Mouse (Mus musculus) cerebellum, adult 2 months (tissue): ENCODE data around the gene Lin54. TPM values are rescaled to one million over a fixed set of nuclear protein-coding genes. Genes with fewer than 3 reads are reported as not detected.
A peak's percentile ranks its signal among the peaks of the same experiment; 100 is the strongest.

Source experiments
- DNase-seq, 2 experiments: peaks; one replicate each; pipeline ENCODE4 v3.0.0; 2021
- H3K27ac ChIP-seq: fragments of 200-500 bp; 2 replicates; pipeline ENCODE4 v1.5.1; 2012; ENCODE audit warnings: low read length, control low read depth, inconsistent platforms; ENCODE audit not compliant: insufficient read depth
- H3K27me3 ChIP-seq: fragments of 200-500 bp; 2 replicates; pipeline ENCODE4 v1.6.1; 2012; ENCODE audit warnings: inconsistent platforms, mild to moderate bottlenecking, low read length, moderate library complexity; ENCODE audit not compliant: control insufficient read depth, insufficient read depth
- H3K4me1 ChIP-seq: fragments of 200-500 bp; 2 replicates; pipeline ENCODE4 v1.6.1; 2011; ENCODE audit warnings: low read length; ENCODE audit not compliant: control insufficient read depth, insufficient read depth
- H3K4me3 ChIP-seq: fragments of 200-500 bp; replicated peaks from 2 replicates; pipeline ENCODE3; 2011; ENCODE audit warnings: mild to moderate bottlenecking, low read depth, low read length, control low read depth; ENCODE audit not compliant: insufficient read depth
- CTCF ChIP-seq: fragments of 200-500 bp; IDR thresholded peaks from 2 replicates; pipeline ENCODE4 v1.5.1; 2011; ENCODE audit warnings: low read depth, mild to moderate bottlenecking, control low read depth, low read length, moderate library complexity, borderline replicate concordance; ENCODE audit not compliant: insufficient read depth
- POLR2A ChIP-seq: fragments of 200-500 bp; IDR thresholded peaks from 2 replicates; pipeline ENCODE4 v1.6.1; 2011; ENCODE audit warnings: low read length, control low read depth, borderline replicate concordance; ENCODE audit not compliant: insufficient read depth
- WGBS: fragments of 180-500 bp; shearing (Covaris S2); methylation state at CpG from one replicate; pipeline ENCODE4 v1.1.7; 2018; 5-methylcytosine and 5-hydroxymethylcytosine counted together
- polyA plus RNA-seq: library from polyadenylated mRNA; depleted of rRNA; stranded (reverse); fragments of >200 nt; gene quantifications from 2 replicates; pipeline ENCODE4 v1.2.3, GENCODE M21; 2012

Gene Lin54
- polyA plus RNA-seq, 1 experiment: 6.1 TPM

DNA sequence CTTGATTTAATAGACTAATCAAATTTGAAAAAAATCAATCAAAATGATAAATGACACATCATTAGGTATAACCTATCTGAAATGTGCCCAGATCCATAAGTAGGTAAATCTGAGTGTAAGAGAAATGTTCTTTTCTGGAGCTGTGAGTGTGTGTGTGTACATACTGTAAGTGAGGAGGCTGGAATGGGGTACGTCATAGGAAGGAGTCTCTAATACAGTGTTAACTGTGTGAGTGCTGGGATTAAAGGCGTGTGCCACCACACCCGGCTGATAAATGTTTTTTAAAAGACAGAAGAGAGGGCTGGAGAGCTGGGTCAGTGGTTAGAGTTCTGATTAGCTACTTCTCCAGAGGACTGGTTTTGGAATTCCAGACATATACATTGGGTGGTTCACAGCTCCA lies 25.2 kb upstream of the Lin54 start:
- WGBS: 85% methylated on average over 3 of the region's 3 CpGs
- TF ChIP-seq POLR2A (no peak), CTCF (no peak)
- no peak for DNase-seq
- H3K4me3 ChIP-seq: no peak overlapping the region
- no peaks in the 10 kb centered on the region; the same call in 1 of the 2 replicates for H3K4me1 ChIP-seq
- H3K27me3 ChIP-seq: no peaks in the 10 kb centered on the region
- H3K27ac ChIP-seq: no peak overlapping the region

DNA sequence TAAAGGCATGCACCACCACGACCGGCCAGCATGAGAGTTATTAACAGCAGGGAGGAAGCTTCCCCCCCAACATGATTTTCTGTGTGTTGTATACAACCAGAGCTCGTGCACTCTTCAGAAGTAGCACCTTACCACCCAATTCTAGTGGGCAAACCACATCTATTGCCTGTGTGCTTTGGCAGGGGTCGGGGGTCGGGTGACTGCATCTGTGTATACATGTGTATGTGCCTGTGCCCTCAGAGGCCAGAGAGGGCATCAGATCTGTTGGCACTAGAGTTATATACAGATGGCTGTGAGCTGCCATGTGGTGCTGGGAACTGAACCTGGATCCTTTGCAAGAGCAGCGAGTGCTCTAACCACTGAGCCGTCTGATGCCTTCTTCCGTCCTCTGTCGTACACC lies 24.5 kb upstream of the Lin54 start:
- TF ChIP-seq CTCF (no peak), POLR2A (no peak)

GRCm38 (mm10) chr5:100523331-100523730 lies 22.9 kb upstream of the Lin54 start:
- DNase-seq: no peak
- WGBS: 96% methylated on average over 1 of the region's 1 CpGs
- no peaks in the 10 kb centered on the region for H3K27me3 ChIP-seq
- H3K4me3 ChIP-seq: no peak overlapping the region
- no peak overlapping the region for H3K27ac ChIP-seq
- TF ChIP-seq POLR2A (no peak), CTCF (no peak)
- H3K4me1 ChIP-seq: peaks cover 3% of the 10 kb centered on the region; the same call in 1 of the 2 replicates

More for the DNA sequence above, 24.5 kb upstream of the Lin54 start:
- no peak overlapping the region for H3K4me3 ChIP-seq
- H3K27me3 ChIP-seq: no peaks in the 10 kb centered on the region
- WGBS: 94% methylated on average over 9 of the region's 9 CpGs
- no peak overlapping the region for H3K27ac ChIP-seq
- no peaks in the 10 kb centered on the region; the same call in 1 of the 2 replicates for H3K4me1 ChIP-seq
- DNase-seq: no peak

- TF ChIP-seq CTCF (no peak), POLR2A (no peak)
These were observed 19.8 kb upstream of the Lin54 start for GRCm38 (mm10) chr5:100520223-100520622.

GRCm38 (mm10) chr5:100519027-100519411 lies 18.6 kb upstream of the Lin54 start:
- peak overlapping the region; percentile 81 for H3K4me3 ChIP-seq
- no peaks in the 10 kb centered on the region for H3K27me3 ChIP-seq
- TF ChIP-seq CTCF (no peak), POLR2A (no peak)
- H3K4me1 ChIP-seq: peaks cover 3% of the 10 kb centered on the region; the same call in 1 of the 2 replicates
- 5% methylated on average over 5 of the region's 5 CpGs for WGBS
- no peak for DNase-seq
- H3K27ac ChIP-seq: 0 out of 2 replicates have a peak overlapping the region, but pooled peaks have one; percentile 53

More at GRCm38 (mm10) chr5:100520223-100520622, 19.8 kb upstream of the Lin54 start:
- Histone ChIP-seq H3K27ac (no peak overlapping the region), H3K27me3 (no peaks in the 10 kb centered on the region), H3K4me3 (no peak overlapping the region), H3K4me1 (peaks cover 3% of the 10 kb centered on the region; the same call in 1 of the 2 replicates)
- no peak for DNase-seq
- 93% methylated on average over 2 of the region's 2 CpGs for WGBS

DNA sequence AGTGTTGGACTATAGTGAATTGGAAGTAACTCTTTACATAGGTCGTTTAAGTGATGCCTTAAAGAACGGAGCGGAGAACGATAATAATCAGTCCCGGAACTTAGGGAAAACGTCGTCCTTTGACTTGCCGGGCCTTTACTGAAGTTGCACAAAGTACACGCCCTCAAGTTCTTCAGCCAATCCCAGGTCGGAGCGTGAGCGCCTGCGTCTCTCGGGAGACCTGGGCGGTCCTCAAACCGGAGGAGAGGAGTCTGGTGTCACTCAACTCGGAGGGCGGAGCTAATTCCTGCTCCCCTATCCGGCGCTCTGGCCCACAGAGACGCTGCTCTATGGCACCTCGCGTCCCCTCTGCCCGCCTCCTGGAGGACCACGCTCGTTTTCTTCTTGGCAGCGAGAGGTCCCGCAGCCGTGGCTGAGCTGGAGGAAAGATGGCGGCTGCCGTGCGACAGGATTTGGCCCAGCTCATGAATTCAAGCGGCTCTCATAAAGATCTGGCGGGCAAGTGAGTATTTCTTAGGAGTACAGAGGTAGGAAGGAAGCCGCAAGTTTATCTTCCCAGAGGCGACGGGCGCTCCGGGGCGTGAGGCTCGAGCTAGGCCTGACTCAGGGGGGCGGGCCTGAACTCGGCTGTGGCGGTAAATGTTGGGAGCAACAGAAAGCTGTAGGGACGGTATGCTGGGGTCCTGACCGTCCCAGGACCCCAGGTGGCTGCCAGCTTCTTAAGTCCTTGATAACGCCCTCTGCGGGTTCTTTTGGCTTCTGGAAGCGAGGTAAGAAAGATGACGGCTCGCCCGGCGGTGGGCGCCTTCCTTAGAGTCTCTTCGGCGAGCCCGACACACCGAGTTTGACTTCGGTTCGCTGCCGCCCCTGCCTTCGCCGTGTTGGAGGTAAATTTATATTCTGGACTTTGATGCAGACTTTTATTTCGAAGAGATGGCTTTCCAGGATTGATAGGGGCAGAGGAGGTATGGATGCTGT lies 17.9 kb upstream of the Lin54 start, which contains the start of gene Cops4:
Gene Cops4, plus strand, starts transcription at position 261 of the 978 bp plus-strand sequence.
- Histone ChIP-seq H3K4me3 (peak within 1 kb of the TSS; percentile 81), H3K4me1 (peaks cover 3% of the 10 kb centered on the region; the same call in 1 of the 2 replicates), H3K27me3 (no peaks in the 10 kb centered on the region), H3K27ac (peak within 1 kb of the TSS; percentile 53)
- WGBS: under 1% methylated on average over 64 of the region's 64 CpGs
- peak; percentile 97 to 99 for DNase-seq
- TF ChIP-seq CTCF (no peak), POLR2A (peak; percentile 61; the same call in 1 of the 2 replicates)

DNA sequence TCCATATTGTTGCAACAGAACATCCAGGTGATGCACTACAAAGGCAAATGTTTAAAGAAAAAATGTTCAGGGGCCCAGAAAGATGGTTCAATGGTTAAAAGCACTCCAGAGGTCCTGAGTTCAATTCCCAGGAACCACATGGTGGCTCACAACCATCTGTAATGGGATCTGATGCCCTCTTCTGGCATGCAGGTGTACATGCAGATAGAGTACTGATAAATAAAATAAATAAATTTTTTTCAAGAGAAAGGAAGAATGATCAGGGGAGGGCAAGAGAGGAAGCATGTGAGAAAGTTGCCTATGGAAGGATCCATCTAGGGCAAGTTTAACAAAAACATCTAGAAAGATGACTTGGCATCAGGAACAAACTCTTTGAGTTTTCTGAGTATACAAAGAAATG lies 12.1 kb upstream of the Lin54 start:
- no peak for DNase-seq
- no peak for TF ChIP-seq POLR2A
- no peak for TF ChIP-seq CTCF
- no peak overlapping the region for H3K4me3 ChIP-seq
- no peaks in the 10 kb centered on the region; the same call in 1 of the 2 replicates for H3K27me3 ChIP-seq
- H3K4me1 ChIP-seq: no peaks in the 10 kb centered on the region
- no peak overlapping the region for H3K27ac ChIP-seq
